Mouse (Mus musculus) embryonic facial prominence, embryonic 10.5 days (tissue): ENCODE measurements around the gene Tmem131. TPM values are rescaled to one million over a fixed set of nuclear protein-coding genes. Genes with fewer than 3 reads are reported as not detected.

ENCODE experiments used
- DNase-seq: peaks from one replicate; pipeline ENCODE4 v3.0.0-alpha.2; 2017; ENCODE audit warnings: low spot score
- H3K27ac ChIP-seq: fragments of 300-500 bp; sonication (generic); replicated peaks from 2 replicates; pipeline ENCODE4 v1.5.1; 2016; ENCODE audit warnings: mild to moderate bottlenecking
- H3K27me3 ChIP-seq: fragments of 300-500 bp; sonication (generic); replicated peaks from 2 replicates; pipeline ENCODE4 v1.6.1; 2016; ENCODE audit warnings: low read depth, mild to moderate bottlenecking; ENCODE audit not compliant: poor library complexity, severe bottlenecking
- H3K36me3 ChIP-seq: fragments of 300-500 bp; sonication (generic); replicated peaks from 2 replicates; pipeline ENCODE4 v1.6.1; 2016; ENCODE audit warnings: mild to moderate bottlenecking, moderate library complexity
- H3K4me1 ChIP-seq: fragments of 300-500 bp; sonication (generic); 2 replicates; pipeline ENCODE4 v1.6.1; 2016
- H3K4me3 ChIP-seq: fragments of 300-500 bp; sonication (generic); 2 replicates; pipeline ENCODE4 v1.5.1; 2016; ENCODE audit warnings: mild to moderate bottlenecking, moderate library complexity
- H3K9me3 ChIP-seq: fragments of 300-500 bp; sonication (generic); 2 replicates; pipeline ENCODE4 v1.6.1; 2016; ENCODE audit warnings: mild to moderate bottlenecking
- WGBS: fragments of 180-500 bp; shearing (Covaris S2); methylation state at CpG from one replicate; pipeline ENCODE4 v1.1.7; 2016; 5-methylcytosine and 5-hydroxymethylcytosine counted together
- polyA plus RNA-seq: library from polyadenylated mRNA; unstranded; fragments of >200 nt; fragmentation: Nextera tagmentation; extraction: Ambion mirVana; gene quantifications from 2 replicates; pipeline ENCODE4 v1.2.1, GENCODE M21; 2016

Tmem131 gene
- polyA plus RNA-seq, 1 experiment from 2014 or later = 14.0 TPM

- DNase-seq = no peak
- Histone ChIP-seq H3K27ac (no peak overlapping the region), H3K4me1 (peaks cover 31% of the 10 kb centered on the region), H3K9me3 (no peaks in the 10 kb centered on the region), H3K27me3 (no peaks in the 10 kb centered on the region), H3K4me3 (no peak overlapping the region), H3K36me3 (no peaks in the 10 kb centered on the region)
- 85% methylated on average over 8 of the region's 8 CpGs for WGBS
These were observed 9.4 kb downstream of the Tmem131 start for GRCm38 (mm10) chr1:36933965-36934585.

- no peak overlapping the region for H3K27ac ChIP-seq
- H3K4me1 ChIP-seq = peaks cover 19% of the 10 kb centered on the region
- DNase-seq = no peak
- no peaks in the 10 kb centered on the region for H3K9me3 ChIP-seq
- no peaks in the 10 kb centered on the region for H3K27me3 ChIP-seq
- 0 out of 2 replicates have a peak, but pooled peaks cover 5% of the 10 kb centered on the region for H3K36me3 ChIP-seq
- no peak overlapping the region for H3K4me3 ChIP-seq
- WGBS = 85% methylated on average over 1 of the region's 1 CpGs
These were observed 11.2 kb downstream of the Tmem131 start for GRCm38 (mm10) chr1:36932231-36932630.

GRCm38 (mm10) chr1:36930911-36931310 is 12.6 kb downstream of the Tmem131 start:
- 90% methylated on average over 8 of the region's 8 CpGs for WGBS
- no peak overlapping the region for H3K4me3 ChIP-seq
- peaks cover 15% of the 10 kb centered on the region for H3K4me1 ChIP-seq
- no peaks in the 10 kb centered on the region for H3K9me3 ChIP-seq
- H3K27ac ChIP-seq = no peak overlapping the region
- H3K27me3 ChIP-seq = no peaks in the 10 kb centered on the region
- H3K36me3 ChIP-seq = 0 out of 2 replicates have a peak, but pooled peaks cover 5% of the 10 kb centered on the region
- DNase-seq = no peak

- no peak for DNase-seq
- Histone ChIP-seq H3K9me3 (no peaks in the 10 kb centered on the region), H3K4me1 (peaks cover 14% of the 10 kb centered on the region), H3K36me3 (0 out of 2 replicates have a peak, but pooled peaks cover 5% of the 10 kb centered on the region), H3K27me3 (no peaks in the 10 kb centered on the region), H3K4me3 (no peak overlapping the region), H3K27ac (no peak overlapping the region)
- 92% methylated on average over 2 of the region's 2 CpGs for WGBS
These were observed 13.5 kb downstream of the Tmem131 start for GRCm38 (mm10) chr1:36929996-36930395.

GRCm38 (mm10) chr1:36928357-36929330 is 14.8 kb downstream of the Tmem131 start:
- 91% methylated on average over 6 of the region's 6 CpGs for WGBS
- no peaks in the 10 kb centered on the region for H3K9me3 ChIP-seq

GRCm38 (mm10) chr1:36927569-36927968 is 15.9 kb downstream of the Tmem131 start:
- DNase-seq = no peak
- no peak overlapping the region for H3K4me3 ChIP-seq
- 90% methylated on average over 2 of the region's 2 CpGs for WGBS
- H3K4me1 ChIP-seq = peaks cover 11% of the 10 kb centered on the region; the same call in 1 of the 2 replicates
- H3K36me3 ChIP-seq = peaks cover 5% of the 10 kb centered on the region; the same call in 1 of the 2 replicates
- H3K9me3 ChIP-seq = no peaks in the 10 kb centered on the region
- no peak overlapping the region for H3K27ac ChIP-seq
- no peaks in the 10 kb centered on the region for H3K27me3 ChIP-seq

More at GRCm38 (mm10) chr1:36928357-36929330, 14.8 kb downstream of the Tmem131 start:
- H3K36me3 ChIP-seq = 0 out of 2 replicates have a peak, but pooled peaks cover 5% of the 10 kb centered on the region
- H3K4me3 ChIP-seq = no peak overlapping the region
- DNase-seq = no peak
- H3K27ac ChIP-seq = no peak overlapping the region
- H3K4me1 ChIP-seq = peaks cover 11% of the 10 kb centered on the region; the same call in 1 of the 2 replicates
- no peaks in the 10 kb centered on the region for H3K27me3 ChIP-seq

- Histone ChIP-seq H3K4me3 (no peak overlapping the region), H3K9me3 (no peaks in the 10 kb centered on the region), H3K4me1 (peaks cover 16% of the 10 kb centered on the region; the same call in 1 of the 2 replicates), H3K36me3 (peaks cover 5% of the 10 kb centered on the region; the same call in 1 of the 2 replicates), H3K27ac (no peak overlapping the region), H3K27me3 (no peaks in the 10 kb centered on the region)
- no peak for DNase-seq
- WGBS = 92% methylated on average over 6 of the region's 6 CpGs
These were observed 16.7 kb downstream of the Tmem131 start for GRCm38 (mm10) chr1:36926738-36927137.

- H3K4me3 ChIP-seq = no peak overlapping the region
- no peaks in the 10 kb centered on the region for H3K9me3 ChIP-seq
- H3K4me1 ChIP-seq = peaks cover 21% of the 10 kb centered on the region
- H3K27ac ChIP-seq = no peak overlapping the region
- WGBS = 91% methylated on average over 4 of the region's 4 CpGs
- peaks cover 5% of the 10 kb centered on the region; the same call in 1 of the 2 replicates for H3K36me3 ChIP-seq
- no peaks in the 10 kb centered on the region for H3K27me3 ChIP-seq
- DNase-seq = no peak
These were observed 17.2 kb downstream of the Tmem131 start for GRCm38 (mm10) chr1:36926246-36926645.

- Histone ChIP-seq H3K27ac (no peak overlapping the region), H3K36me3 (peaks cover 5% of the 10 kb centered on the region; the same call in 1 of the 2 replicates), H3K4me1 (peaks cover 26% of the 10 kb centered on the region), H3K9me3 (no peaks in the 10 kb centered on the region), H3K27me3 (no peaks in the 10 kb centered on the region), H3K4me3 (no peak overlapping the region)
- 83% methylated on average over 5 of the region's 5 CpGs for WGBS
- DNase-seq = no peak
These were observed 17.7 kb downstream of the Tmem131 start for GRCm38 (mm10) chr1:36925781-36926180.

GRCm38 (mm10) chr1:36924853-36925252 is 18.6 kb downstream of the Tmem131 start:
- H3K4me3 ChIP-seq = no peak overlapping the region
- H3K27ac ChIP-seq = no peak overlapping the region
- peaks cover 5% of the 10 kb centered on the region; the same call in 1 of the 2 replicates for H3K36me3 ChIP-seq
- H3K9me3 ChIP-seq = no peaks in the 10 kb centered on the region
- peaks cover 35% of the 10 kb centered on the region for H3K4me1 ChIP-seq
- no peak for DNase-seq
- WGBS = 83% methylated on average over 2 of the region's 2 CpGs
- H3K27me3 ChIP-seq = no peaks in the 10 kb centered on the region

- Histone ChIP-seq H3K27me3 (no peaks in the 10 kb centered on the region), H3K9me3 (no peaks in the 10 kb centered on the region), H3K27ac (no peak overlapping the region), H3K4me3 (no peak overlapping the region), H3K4me1 (peaks cover 45% of the 10 kb centered on the region), H3K36me3 (peaks cover 5% of the 10 kb centered on the region; the same call in 1 of the 2 replicates)
- no peak for DNase-seq
These were observed 19.6 kb downstream of the Tmem131 start for GRCm38 (mm10) chr1:36923911-36924310.

- 89% methylated on average over 4 of the region's 4 CpGs for WGBS
These were observed 20.6 kb downstream of the Tmem131 start for GRCm38 (mm10) chr1:36922623-36923421.

More at GRCm38 (mm10) chr1:36922623-36923421, 20.6 kb downstream of the Tmem131 start:
- Histone ChIP-seq H3K9me3 (no peaks in the 10 kb centered on the region), H3K27ac (no peak overlapping the region), H3K4me3 (no peak overlapping the region), H3K4me1 (peaks cover 47% of the 10 kb centered on the region), H3K36me3 (no peaks in the 10 kb centered on the region; the same call in 1 of the 2 replicates), H3K27me3 (no peaks in the 10 kb centered on the region)
- no peak for DNase-seq
